Mouse (Mus musculus): Measurements from ENCODE around the gene Rpain. TPM values are rescaled to one million over a fixed set of nuclear protein-coding genes. Genes with fewer than 3 reads are reported as not detected.

Rpain gene
- polyA plus RNA-seq, 1 experiment from 2014 or later: 68.3 TPM

GRCm38 (mm10) chr11:71004316-71004773, 34.3 kb downstream of the Rpain start, which contains the start of gene Dhx33:
Gene Dhx33, minus strand, starts transcription at chr11:71004437.
- peak; percentile 99 for ATAC-seq (replicated peaks; ENCODE audit: low FRiP score)
- Histone ChIP-seq H3K27me3 (no peaks in the 10 kb centered on the region), H3K36me3 (peaks cover 43% of the 10 kb centered on the region), H3K4me3 (replicated peaks) (peak within 1 kb of the TSS; percentile 90), H3K9me3 (replicated peaks) (no peaks in the 10 kb centered on the region), H3K27ac (peak within 1 kb of the TSS; percentile 87), H3K4me1 (peaks cover 16% of the 10 kb centered on the region), H3K9ac (peak within 1 kb of the TSS; percentile 76), H3K4me2 (peak within 1 kb of the TSS; percentile 78)
- under 1% methylated on average over 34 of the region's 35 CpGs for WGBS

GRCm38 (mm10) chr11:71005046-71005445, 35.0 kb downstream of the Rpain start:
- Histone ChIP-seq H3K4me1 (peaks cover 16% of the 10 kb centered on the region), H3K36me3 (peaks cover 43% of the 10 kb centered on the region), H3K4me3 (replicated peaks) (peak overlapping the region; percentile 90), H3K9me3 (replicated peaks) (no peaks in the 10 kb centered on the region), H3K9ac (no peak overlapping the region), H3K27me3 (no peaks in the 10 kb centered on the region), H3K4me2 (peak overlapping the region; percentile 53), H3K27ac (peak overlapping the region; percentile 56; the same call in 1 of the 2 replicates)
- no peak for ATAC-seq (replicated peaks; ENCODE audit: low FRiP score)
- 60% methylated on average over 5 of the region's 5 CpGs for WGBS

GRCm38 (mm10) chr11:71007026-71007425, 37.0 kb downstream of the Rpain start:
- H3K4me2 ChIP-seq: no peak overlapping the region
- H3K9me3 ChIP-seq (replicated peaks): no peaks in the 10 kb centered on the region
- no peaks in the 10 kb centered on the region for H3K27me3 ChIP-seq
- no peak overlapping the region for H3K4me3 ChIP-seq (replicated peaks)
- no peak overlapping the region for H3K9ac ChIP-seq
- 94% methylated on average over 6 of the region's 6 CpGs for WGBS
- H3K27ac ChIP-seq: no peak overlapping the region
- no peak for ATAC-seq (replicated peaks; ENCODE audit: low FRiP score)
- H3K36me3 ChIP-seq: peaks cover 46% of the 10 kb centered on the region
- H3K4me1 ChIP-seq: peaks cover 16% of the 10 kb centered on the region

- H3K4me3 ChIP-seq (replicated peaks): no peak overlapping the region
- H3K9me3 ChIP-seq (replicated peaks): no peaks in the 10 kb centered on the region
- H3K9ac ChIP-seq: no peak overlapping the region
- H3K27ac ChIP-seq: no peak overlapping the region
- peaks cover 11% of the 10 kb centered on the region for H3K4me1 ChIP-seq
- 80% methylated on average over 7 of the region's 7 CpGs for WGBS
- H3K27me3 ChIP-seq: no peaks in the 10 kb centered on the region
- ATAC-seq (replicated peaks; ENCODE audit: low FRiP score): no peak
- H3K36me3 ChIP-seq: peaks cover 54% of the 10 kb centered on the region
- H3K4me2 ChIP-seq: no peak overlapping the region
These were observed 37.8 kb downstream of the Rpain start for GRCm38 (mm10) chr11:71007831-71008230.

- 80% methylated on average over 3 of the region's 3 CpGs for WGBS
- no peaks in the 10 kb centered on the region for H3K9me3 ChIP-seq (replicated peaks)
- H3K27me3 ChIP-seq: no peaks in the 10 kb centered on the region
- H3K9ac ChIP-seq: no peak overlapping the region
- no peak overlapping the region for H3K4me3 ChIP-seq (replicated peaks)
- H3K27ac ChIP-seq: no peak overlapping the region
- H3K4me1 ChIP-seq: peaks cover 6% of the 10 kb centered on the region
- ATAC-seq (replicated peaks; ENCODE audit: low FRiP score): no peak
- no peak overlapping the region for H3K4me2 ChIP-seq
- peaks cover 57% of the 10 kb centered on the region for H3K36me3 ChIP-seq
These were observed 38.3 kb downstream of the Rpain start for GRCm38 (mm10) chr11:71008321-71008720.

GRCm38 (mm10) chr11:71012743-71013142, 42.7 kb downstream of the Rpain start:
- no peak overlapping the region for H3K27ac ChIP-seq
- no peak overlapping the region for H3K9ac ChIP-seq
- peaks cover 10% of the 10 kb centered on the region for H3K4me1 ChIP-seq
- WGBS: 91% methylated on average over 7 of the region's 7 CpGs
- H3K4me2 ChIP-seq: no peak overlapping the region
- H3K36me3 ChIP-seq: peaks cover 61% of the 10 kb centered on the region
- ATAC-seq (replicated peaks; ENCODE audit: low FRiP score): no peak
- H3K27me3 ChIP-seq: no peaks in the 10 kb centered on the region
- H3K9me3 ChIP-seq (replicated peaks): no peaks in the 10 kb centered on the region
- no peak overlapping the region for H3K4me3 ChIP-seq (replicated peaks)

GRCm38 (mm10) chr11:71017051-71017450, 47.0 kb downstream of the Rpain start:
- no peak overlapping the region for H3K4me3 ChIP-seq (replicated peaks)
- 87% methylated on average over 1 of the region's 1 CpGs for WGBS
- H3K9me3 ChIP-seq (replicated peaks): no peaks in the 10 kb centered on the region
- no peak overlapping the region for H3K27ac ChIP-seq
- peaks cover 32% of the 10 kb centered on the region for H3K4me1 ChIP-seq
- H3K27me3 ChIP-seq: no peaks in the 10 kb centered on the region
- no peak overlapping the region for H3K4me2 ChIP-seq
- H3K36me3 ChIP-seq: peaks cover 28% of the 10 kb centered on the region
- no peak overlapping the region for H3K9ac ChIP-seq
- no peak for ATAC-seq (replicated peaks; ENCODE audit: low FRiP score)

GRCm38 (mm10) chr11:71018416-71019200, 48.6 kb downstream of the Rpain start:
- Histone ChIP-seq H3K4me1 (peaks cover 35% of the 10 kb centered on the region), H3K4me3 (replicated peaks) (peak overlapping the region; percentile 96), H3K9me3 (replicated peaks) (no peaks in the 10 kb centered on the region), H3K4me2 (peak overlapping the region; percentile 64), H3K27ac (peak overlapping the region; percentile 80), H3K36me3 (peaks cover 29% of the 10 kb centered on the region), H3K9ac (peak overlapping the region; percentile 91), H3K27me3 (no peaks in the 10 kb centered on the region)
- ATAC-seq (replicated peaks; ENCODE audit: low FRiP score): peak; percentile 22; the same call in 1 of the 2 replicates
- WGBS: 6% methylated on average over 28 of the region's 28 CpGs

GRCm38 (mm10) chr11:71019201-71020068, 49.4 kb downstream of the Rpain start, which contains the start of the genes Mis12 and Derl2:
Gene Mis12, plus strand, starts transcription at chr11:71019611.
Gene Derl2, minus strand, starts transcription at chr11:71019841.
- Histone ChIP-seq H3K4me3 (replicated peaks) (peak within 1 kb of the TSS; percentile 96), H3K4me1 (peaks cover 35% of the 10 kb centered on the region), H3K9ac (peak within 1 kb of the TSS; percentile 91), H3K36me3 (peaks cover 28% of the 10 kb centered on the region), H3K27me3 (no peaks in the 10 kb centered on the region), H3K9me3 (replicated peaks) (no peaks in the 10 kb centered on the region), H3K4me2 (peak within 1 kb of the TSS; percentile 70), H3K27ac (peak within 1 kb of the TSS; percentile 97)
- peak; percentile 100 for ATAC-seq (replicated peaks; ENCODE audit: low FRiP score)
- under 1% methylated on average over 71 of the region's 71 CpGs for WGBS
